Mouse (Mus musculus): ENCODE measurements around the gene Resp18. TPM values are rescaled to one million over a fixed set of nuclear protein-coding genes. Genes with fewer than 3 reads are reported as not detected.
"Not testable (repeated sequence)": the region's sequence is repeated elsewhere in the genome, so short reads cannot be mapped to it uniquely, and the experiment has no call there.

The Resp18 gene
- polyA plus RNA-seq, 1 experiment = 0.41 TPM

DNA sequence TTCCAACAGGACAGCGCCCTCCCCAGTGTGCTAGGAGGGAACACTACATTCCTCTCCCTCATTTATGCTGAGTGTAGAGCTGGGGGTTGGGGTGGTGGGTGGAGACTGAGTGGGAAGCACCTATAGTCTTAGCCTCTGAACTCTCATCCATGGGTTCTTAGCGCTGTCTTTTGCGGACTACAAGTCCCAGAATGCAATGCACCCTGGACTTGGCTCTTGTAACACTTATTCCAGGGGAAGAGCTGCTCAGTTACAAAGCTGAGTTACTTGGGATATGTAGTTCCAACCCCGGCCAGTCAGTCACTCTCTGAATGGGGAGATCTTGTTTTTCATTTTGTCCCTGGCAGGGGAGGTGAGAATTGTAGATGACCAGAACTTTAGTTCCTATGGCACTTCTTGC lies 33.4 kb downstream of the Resp18 start:
- no peak overlapping the region for H3K27ac ChIP-seq (ENCODE audit: insufficient read depth, low read depth, low read length)
- DNase-seq = peak; percentile 71
- TF ChIP-seq CTCF (conservative IDR thresholded peaks at IDR 0.05; ENCODE audit: insufficient read depth, insufficient read length, low read depth, low read length) = no peak
- TF ChIP-seq POLR2A (IDR thresholded peaks at IDR 0.05; ENCODE audit: low read depth, low read length) = no peak
- H3K4me1 ChIP-seq (ENCODE audit: control insufficient read depth, insufficient read depth, low read length) = no peaks in the 10 kb centered on the region
- no peak overlapping the region for H3K4me3 ChIP-seq (ENCODE audit: insufficient read depth, low read depth, low read length)
- H3K27me3 ChIP-seq (replicated peaks; ENCODE audit: control insufficient read depth, insufficient read depth, low read length) = no peaks in the 10 kb centered on the region
- 35% methylated on average over 4 of the region's 4 CpGs for WGBS
- no peaks in the 10 kb centered on the region; the same call in 1 of the 2 replicates for H3K36me3 ChIP-seq (ENCODE audit: control insufficient read depth, insufficient read depth, low read length)

DNA sequence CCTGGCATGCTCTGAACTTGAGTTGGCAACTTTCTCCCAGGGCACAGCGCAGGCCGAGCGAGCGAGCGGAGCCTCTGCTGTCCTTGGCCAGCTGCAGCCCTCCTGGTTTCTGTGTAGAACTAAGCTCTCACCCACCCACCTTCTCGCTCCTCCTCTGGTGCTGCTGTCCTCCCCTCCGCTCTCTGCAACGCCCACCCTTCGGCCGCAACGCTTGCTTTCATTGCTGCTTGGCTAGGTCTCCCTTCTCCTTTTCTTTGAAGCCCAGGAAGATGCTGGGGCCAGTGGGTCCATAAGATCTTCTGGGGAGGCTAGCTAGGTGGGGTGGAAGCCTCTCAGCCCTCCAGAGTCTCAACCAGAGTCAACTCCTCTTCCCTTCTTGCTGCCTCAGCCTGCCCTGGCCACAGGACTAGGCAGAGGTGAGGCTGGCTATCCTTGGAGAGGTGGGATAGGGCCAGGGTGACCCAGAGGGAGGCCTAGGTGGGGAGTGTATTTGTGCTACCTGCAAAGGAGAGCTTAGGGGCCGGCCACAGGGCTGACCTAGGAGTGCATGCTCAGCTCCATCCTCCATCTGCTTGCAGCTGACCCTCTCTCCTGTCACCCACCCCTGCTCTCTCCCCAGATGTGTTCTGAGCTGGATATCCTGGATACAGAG lies 33.9 kb downstream of the Resp18 start:
- no peak overlapping the region for H3K4me3 ChIP-seq (ENCODE audit: insufficient read depth, low read depth, low read length)
- no peak for TF ChIP-seq POLR2A (IDR thresholded peaks at IDR 0.05; ENCODE audit: low read depth, low read length)
- no peak for TF ChIP-seq CTCF (conservative IDR thresholded peaks at IDR 0.05; ENCODE audit: insufficient read depth, insufficient read length, low read depth, low read length)
- H3K4me1 ChIP-seq (ENCODE audit: control insufficient read depth, insufficient read depth, low read length) = no peaks in the 10 kb centered on the region
- no peaks in the 10 kb centered on the region; the same call in 1 of the 2 replicates for H3K36me3 ChIP-seq (ENCODE audit: control insufficient read depth, insufficient read depth, low read length)
- DNase-seq = no peak
- H3K27ac ChIP-seq (ENCODE audit: insufficient read depth, low read depth, low read length) = no peak overlapping the region
- 92% methylated on average over 12 of the region's 12 CpGs for WGBS
- no peaks in the 10 kb centered on the region for H3K27me3 ChIP-seq (replicated peaks; ENCODE audit: control insufficient read depth, insufficient read depth, low read length)

DNA sequence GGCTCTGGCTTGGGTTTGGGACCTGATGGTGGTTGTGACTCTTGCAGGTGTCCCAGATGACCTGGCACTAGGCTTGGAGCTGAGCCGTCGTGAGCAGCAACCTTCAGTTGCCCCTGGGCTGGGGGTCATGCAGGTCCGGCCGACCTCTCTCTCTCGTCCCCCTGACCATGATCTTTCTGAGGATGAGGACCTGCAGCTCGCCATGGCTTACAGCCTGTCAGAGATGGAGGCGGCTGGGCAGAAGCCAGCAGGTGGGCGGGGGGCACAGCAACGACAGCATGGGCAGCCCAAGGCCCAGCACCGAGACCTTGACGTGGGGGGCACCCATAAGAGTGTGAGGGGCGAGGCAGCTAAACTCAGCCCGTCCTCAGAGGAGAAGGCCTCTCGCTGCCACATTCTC lies 34.8 kb downstream of the Resp18 start:
- WGBS = 92% methylated on average over 14 of the region's 14 CpGs
- no peaks in the 10 kb centered on the region; the same call in 1 of the 2 replicates for H3K36me3 ChIP-seq (ENCODE audit: control insufficient read depth, insufficient read depth, low read length)
- no peak for TF ChIP-seq CTCF (conservative IDR thresholded peaks at IDR 0.05; ENCODE audit: insufficient read depth, insufficient read length, low read depth, low read length)
- no peak for TF ChIP-seq POLR2A (IDR thresholded peaks at IDR 0.05; ENCODE audit: low read depth, low read length)

DNA sequence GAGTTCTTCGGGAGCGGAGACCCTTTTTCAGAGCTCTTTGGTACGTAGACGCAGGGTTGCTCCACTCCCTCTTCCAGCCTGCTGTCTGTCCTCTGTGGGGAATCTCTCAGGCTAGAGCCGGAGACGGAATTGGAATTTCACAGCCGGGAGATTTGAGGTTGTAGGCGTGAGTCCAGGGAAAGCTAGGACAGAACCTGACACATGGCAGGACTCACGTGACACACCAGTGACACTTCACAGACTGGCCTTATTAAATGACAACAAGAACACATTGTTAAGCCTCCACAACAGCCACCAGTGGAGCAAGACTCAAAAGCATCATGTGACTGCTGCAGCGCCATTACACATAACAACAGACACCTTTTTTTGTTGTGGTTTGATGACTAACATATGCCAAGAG lies 38.6 kb downstream of the Resp18 start:
- no peak overlapping the region for H3K27ac ChIP-seq (ENCODE audit: insufficient read depth, low read depth, low read length)
- H3K36me3 ChIP-seq (ENCODE audit: control insufficient read depth, insufficient read depth, low read length) = no peaks in the 10 kb centered on the region; the same call in 1 of the 2 replicates
- peaks cover 12% of the 10 kb centered on the region for H3K4me1 ChIP-seq (ENCODE audit: control insufficient read depth, insufficient read depth, low read length)
- WGBS = 85% methylated on average over 10 of the region's 10 CpGs
- no peaks in the 10 kb centered on the region for H3K27me3 ChIP-seq (replicated peaks; ENCODE audit: control insufficient read depth, insufficient read depth, low read length)
- no peak for TF ChIP-seq POLR2A (IDR thresholded peaks at IDR 0.05; ENCODE audit: low read depth, low read length)
- TF ChIP-seq CTCF (conservative IDR thresholded peaks at IDR 0.05; ENCODE audit: insufficient read depth, insufficient read length, low read depth, low read length) = no peak
- H3K4me3 ChIP-seq (ENCODE audit: insufficient read depth, low read depth, low read length) = no peak overlapping the region
- no peak for DNase-seq

More for the DNA sequence above, 34.8 kb downstream of the Resp18 start:
- Histone ChIP-seq H3K4me1 (ENCODE audit: control insufficient read depth, insufficient read depth, low read length) (no peaks in the 10 kb centered on the region), H3K27me3 (replicated peaks; ENCODE audit: control insufficient read depth, insufficient read depth, low read length) (no peaks in the 10 kb centered on the region), H3K4me3 (ENCODE audit: insufficient read depth, low read depth, low read length) (no peak overlapping the region), H3K27ac (ENCODE audit: insufficient read depth, low read depth, low read length) (no peak overlapping the region)
- no peak for DNase-seq

DNA sequence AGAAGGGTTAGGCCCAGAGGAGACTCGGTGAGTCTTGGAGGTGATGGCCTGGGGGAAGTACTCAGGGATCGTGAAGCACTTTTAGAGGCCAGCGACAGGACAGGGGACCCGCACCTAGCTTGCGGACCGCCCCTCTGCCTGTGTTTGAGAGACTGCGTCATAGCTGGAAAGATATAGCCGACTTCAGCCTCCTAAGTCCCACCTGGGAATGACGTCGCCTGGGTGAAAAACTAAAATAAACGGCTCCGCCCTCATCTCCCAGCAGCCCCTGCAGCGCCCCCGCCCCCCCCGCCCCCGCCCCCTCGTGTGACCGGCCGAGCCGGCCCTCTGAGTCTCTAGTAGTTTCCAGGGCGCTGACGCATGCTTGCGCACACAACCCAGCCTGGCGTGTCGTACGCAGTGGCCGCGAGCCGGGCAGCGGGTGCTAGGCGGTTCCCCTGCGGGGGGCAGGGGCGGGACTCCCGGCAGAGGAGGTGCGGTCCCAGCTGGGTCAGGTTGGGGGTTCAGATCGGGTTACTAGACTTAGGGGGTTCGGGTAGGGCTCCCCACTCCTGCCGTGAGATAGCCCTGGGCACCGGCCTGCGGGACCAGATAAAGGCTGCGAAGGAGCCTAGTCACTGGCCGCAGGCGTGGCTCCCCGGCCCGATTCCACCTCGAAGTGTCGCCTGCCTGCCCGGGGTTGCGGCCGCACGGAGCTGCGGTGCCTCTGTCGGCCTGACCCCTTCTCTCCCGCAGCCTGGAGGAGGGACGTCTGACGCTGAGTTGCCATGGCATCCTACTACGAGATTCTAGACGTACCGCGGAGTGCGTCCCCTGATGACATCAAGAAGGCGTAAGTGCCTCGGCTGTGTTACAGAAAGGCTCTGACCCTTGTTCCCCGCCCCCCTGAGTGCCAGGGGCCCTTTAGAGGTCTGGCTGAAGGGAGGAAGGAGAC lies 41.8 kb downstream of the Resp18 start, which contains the start of gene Dnajb2:
Dnajb2 (plus strand) TSS at position 290 of the 934 bp plus-strand sequence.
- TF ChIP-seq POLR2A (IDR thresholded peaks at IDR 0.05; ENCODE audit: low read depth, low read length) (peak; percentile 69), CTCF (conservative IDR thresholded peaks at IDR 0.05; ENCODE audit: insufficient read depth, insufficient read length, low read depth, low read length) (no peak)
- WGBS = under 1% methylated on average over 64 of the region's 64 CpGs
- Histone ChIP-seq H3K36me3 (ENCODE audit: control insufficient read depth, insufficient read depth, low read length) (no peaks in the 10 kb centered on the region; the same call in 1 of the 2 replicates), H3K4me3 (ENCODE audit: insufficient read depth, low read depth, low read length) (peak within 1 kb of the TSS; percentile 83), H3K4me1 (ENCODE audit: control insufficient read depth, insufficient read depth, low read length) (peaks cover 12% of the 10 kb centered on the region), H3K27ac (ENCODE audit: insufficient read depth, low read depth, low read length) (peak within 1 kb of the TSS; percentile 100), H3K27me3 (replicated peaks; ENCODE audit: control insufficient read depth, insufficient read depth, low read length) (no peaks in the 10 kb centered on the region)
- peak; percentile 96 for DNase-seq

DNA sequence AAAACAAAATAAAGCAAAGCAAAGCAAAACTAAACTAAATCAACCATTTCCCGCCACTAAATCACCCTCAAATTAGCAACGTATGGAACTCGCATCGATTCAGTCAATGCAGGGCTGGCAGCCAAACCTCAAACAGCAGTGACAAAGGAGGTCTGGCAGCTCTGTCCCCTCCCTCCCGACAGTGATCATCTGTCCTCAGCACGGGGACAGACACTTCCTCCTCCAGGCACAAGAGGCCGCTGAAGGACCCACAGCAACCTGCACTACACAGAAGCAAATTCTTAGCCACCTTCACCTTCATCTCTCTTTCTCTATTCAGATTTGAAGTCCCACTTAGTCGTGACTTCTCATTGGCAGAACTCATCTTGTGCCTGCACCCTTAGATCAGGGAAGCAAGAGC lies 43.6 kb downstream of the Resp18 start:
- peak; percentile 82 for DNase-seq
- Histone ChIP-seq H3K27me3 (replicated peaks; ENCODE audit: control insufficient read depth, insufficient read depth, low read length) (no peaks in the 10 kb centered on the region), H3K4me3 (ENCODE audit: insufficient read depth, low read depth, low read length) (peak overlapping the region; percentile 32; the same call in 1 of the 2 replicates), H3K4me1 (ENCODE audit: control insufficient read depth, insufficient read depth, low read length) (peaks cover 12% of the 10 kb centered on the region), H3K27ac (ENCODE audit: insufficient read depth, low read depth, low read length) (peak overlapping the region; percentile 26; the same call in 1 of the 2 replicates), H3K36me3 (ENCODE audit: control insufficient read depth, insufficient read depth, low read length) (no peaks in the 10 kb centered on the region)
- TF ChIP-seq CTCF (conservative IDR thresholded peaks at IDR 0.05; ENCODE audit: insufficient read depth, insufficient read length, low read depth, low read length) (peak; percentile 81), POLR2A (IDR thresholded peaks at IDR 0.05; ENCODE audit: low read depth, low read length) (no peak)
- 2% methylated on average over 8 of the region's 8 CpGs for WGBS

DNA sequence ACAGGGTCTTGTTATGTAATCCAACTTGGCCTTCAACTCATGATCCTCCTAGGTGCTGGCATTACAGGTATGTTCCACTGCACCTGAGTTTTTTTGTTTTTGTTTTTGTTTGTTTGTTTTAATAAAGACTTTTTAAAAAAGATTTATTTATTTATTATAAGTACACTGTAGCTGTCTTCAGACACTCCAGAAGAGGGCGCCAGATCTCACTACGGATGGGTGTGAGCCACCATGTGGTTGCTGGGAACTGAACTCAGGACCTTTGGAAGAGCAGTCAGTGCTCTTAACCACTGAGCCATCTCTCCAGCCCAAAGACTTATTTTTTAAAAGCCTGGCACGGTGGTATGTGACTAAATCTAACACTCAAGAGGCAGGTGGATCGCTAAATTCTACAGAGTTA lies 45.7 kb downstream of the Resp18 start:
- peaks cover 12% of the 10 kb centered on the region for H3K4me1 ChIP-seq (ENCODE audit: control insufficient read depth, insufficient read depth, low read length)
- not testable (repeated sequence) for DNase-seq; H3K27ac ChIP-seq (ENCODE audit: insufficient read depth, low read depth, low read length); H3K36me3 ChIP-seq (ENCODE audit: control insufficient read depth, insufficient read depth, low read length); H3K27me3 ChIP-seq (replicated peaks; ENCODE audit: control insufficient read depth, insufficient read depth, low read length); H3K4me3 ChIP-seq (ENCODE audit: insufficient read depth, low read depth, low read length)
- 0 out of 2 replicates have a peak, but pooled peaks have one; percentile 1 for TF ChIP-seq CTCF (conservative IDR thresholded peaks at IDR 0.05; ENCODE audit: insufficient read depth, insufficient read length, low read depth, low read length)
- 72% methylated on average over 4 of the region's 4 CpGs for WGBS
